Mouse (Mus musculus) thymus, postnatal 10 days (tissue): ENCODE measurements around the gene Pcnx2.

ENCODE experiments used
- DNase-seq, 2 experiments: peaks; one replicate each; pipeline ENCODE4 v3.0.0; 2021; ENCODE audit warnings: low spot score in 2 of 2

Pcnx2 gene

DNA sequence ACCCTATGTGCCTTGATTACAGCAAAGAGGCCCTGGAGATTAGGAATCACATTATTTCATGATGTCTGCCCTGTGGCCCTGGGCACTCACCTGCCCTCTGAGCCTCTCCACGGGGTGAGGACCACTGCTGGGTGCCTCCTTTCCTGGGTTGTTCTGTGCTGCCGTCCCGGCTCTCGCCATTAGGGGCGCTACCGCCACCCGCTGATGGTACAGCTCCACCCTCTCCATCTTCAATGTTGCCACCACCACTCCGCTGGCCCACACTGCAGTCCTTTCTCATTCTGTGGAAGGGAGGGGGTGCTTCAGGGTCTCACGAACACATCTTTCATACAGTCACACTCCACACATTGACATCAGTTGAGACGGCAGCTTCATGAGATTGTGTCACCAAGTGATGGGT, 139.1 kb downstream of the Pcnx2 start:
- DNase-seq: peak; percentile 28 to 62

DNA sequence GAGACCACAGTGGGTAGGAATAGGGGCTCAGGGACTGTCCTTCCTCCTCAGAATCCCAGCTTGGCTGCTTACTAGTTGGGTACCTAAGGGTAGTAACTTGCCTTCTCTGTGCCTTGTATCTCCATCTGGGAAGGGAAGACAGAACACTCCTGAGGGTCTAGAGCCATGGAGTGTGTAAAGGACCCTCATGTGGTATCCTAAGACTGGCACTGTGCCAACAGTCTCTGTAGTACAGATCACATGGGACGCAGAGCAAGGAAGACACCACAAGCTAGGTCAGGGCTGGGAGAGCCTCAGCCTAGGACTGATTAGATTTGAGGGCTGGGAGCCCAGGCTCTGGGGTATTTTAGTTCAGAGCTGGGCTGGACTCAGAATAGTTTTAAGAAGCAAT, 141.0 kb downstream of the Pcnx2 start:
- no peak for DNase-seq

DNA sequence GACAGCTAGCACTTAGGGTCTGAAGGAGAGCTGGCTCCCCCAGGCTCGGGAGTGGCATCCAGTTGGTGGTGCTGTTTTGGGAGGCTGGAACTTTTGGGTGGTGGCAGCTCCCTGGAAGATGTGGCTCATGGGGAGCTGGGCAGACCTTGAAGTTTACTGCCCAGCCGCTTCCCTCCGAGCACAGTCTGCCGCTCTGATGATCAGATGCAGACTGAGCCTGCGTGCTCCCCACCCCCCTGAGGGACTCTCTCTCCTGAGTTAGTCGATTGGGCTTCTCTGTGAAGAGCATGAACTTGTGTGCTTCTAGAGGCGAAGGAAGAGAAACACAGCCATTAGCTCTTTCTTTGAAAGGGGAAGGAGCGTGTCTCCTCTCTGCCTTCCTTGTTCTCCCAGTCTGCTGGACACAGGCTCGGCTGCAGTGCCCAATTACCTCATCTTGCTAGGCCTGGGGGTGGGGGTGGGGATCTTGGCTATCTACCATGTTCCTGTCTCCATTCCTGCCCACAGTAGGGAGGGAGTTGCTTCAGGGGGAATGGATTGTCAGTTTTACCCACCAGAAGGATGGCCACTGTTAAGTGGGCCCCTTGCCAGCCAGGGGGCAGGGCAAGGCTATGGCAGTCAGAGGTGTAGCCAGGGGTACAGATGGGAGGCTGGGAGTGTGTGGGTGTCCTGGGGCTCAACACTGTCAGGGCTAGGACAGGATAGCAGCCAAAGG, 141.6 kb downstream of the Pcnx2 start:
- no peak for DNase-seq

DNA sequence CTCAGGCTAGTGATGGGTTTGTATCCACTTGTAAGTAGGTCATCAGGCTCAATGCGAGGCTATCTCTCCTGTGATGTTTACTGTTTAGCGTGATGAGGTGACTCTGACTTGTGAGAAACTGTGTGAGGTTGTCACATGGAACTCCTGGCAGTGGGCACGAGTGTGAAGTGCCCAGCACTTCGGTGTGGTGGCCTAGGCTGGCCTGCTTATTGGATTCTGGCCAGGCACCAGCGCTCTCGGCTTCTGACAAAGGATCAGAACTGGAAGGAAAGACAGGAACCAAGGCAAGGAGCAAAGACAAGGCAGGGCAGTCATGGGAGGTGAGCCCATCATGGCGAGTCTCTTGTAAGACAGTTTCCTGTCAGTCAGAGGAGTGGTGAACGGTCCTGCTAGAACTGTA, 142.2 kb downstream of the Pcnx2 start:
- DNase-seq: no peak

DNA sequence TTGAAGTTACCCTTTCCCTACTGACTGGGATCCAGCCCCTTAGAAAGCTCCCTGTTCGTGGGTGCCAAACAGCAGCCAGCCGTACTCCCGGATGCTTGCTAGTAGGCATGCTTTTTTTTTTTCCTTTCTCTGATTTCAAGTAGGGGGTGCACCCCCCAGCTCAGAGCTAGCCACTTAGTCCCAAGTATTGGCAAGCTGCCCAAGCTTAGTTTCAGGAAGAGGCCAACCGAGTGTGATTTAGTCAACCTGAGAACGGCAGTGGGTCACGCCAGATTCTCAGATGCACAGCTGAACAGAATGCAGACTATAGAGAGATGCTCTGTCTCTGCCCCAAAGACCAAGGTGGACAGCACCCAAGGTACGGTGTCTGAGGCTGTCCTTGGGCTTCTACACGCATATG, 147.3 kb downstream of the Pcnx2 start:
- DNase-seq: no peak

DNA sequence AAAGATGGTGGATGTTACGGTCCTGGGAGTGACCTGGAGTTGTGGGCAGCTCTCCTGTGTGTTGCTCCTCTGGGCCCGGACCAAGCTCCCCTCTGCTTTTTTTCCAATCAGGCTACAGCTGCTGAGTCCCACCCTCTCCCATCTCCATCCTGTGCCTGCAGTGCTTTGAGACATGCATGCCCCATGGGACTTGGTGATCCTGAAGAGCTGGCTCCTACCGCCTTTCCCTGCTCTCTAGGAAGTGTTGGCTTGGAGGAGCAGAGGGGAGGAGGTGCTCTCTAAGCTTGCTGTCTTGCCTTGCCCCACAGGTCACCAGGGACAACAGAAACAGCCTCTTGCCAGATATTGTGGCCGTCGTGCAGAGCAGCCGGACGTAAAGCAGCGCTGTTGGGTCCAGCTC, 150.7 kb downstream of the Pcnx2 start:
- no peak for DNase-seq

DNA sequence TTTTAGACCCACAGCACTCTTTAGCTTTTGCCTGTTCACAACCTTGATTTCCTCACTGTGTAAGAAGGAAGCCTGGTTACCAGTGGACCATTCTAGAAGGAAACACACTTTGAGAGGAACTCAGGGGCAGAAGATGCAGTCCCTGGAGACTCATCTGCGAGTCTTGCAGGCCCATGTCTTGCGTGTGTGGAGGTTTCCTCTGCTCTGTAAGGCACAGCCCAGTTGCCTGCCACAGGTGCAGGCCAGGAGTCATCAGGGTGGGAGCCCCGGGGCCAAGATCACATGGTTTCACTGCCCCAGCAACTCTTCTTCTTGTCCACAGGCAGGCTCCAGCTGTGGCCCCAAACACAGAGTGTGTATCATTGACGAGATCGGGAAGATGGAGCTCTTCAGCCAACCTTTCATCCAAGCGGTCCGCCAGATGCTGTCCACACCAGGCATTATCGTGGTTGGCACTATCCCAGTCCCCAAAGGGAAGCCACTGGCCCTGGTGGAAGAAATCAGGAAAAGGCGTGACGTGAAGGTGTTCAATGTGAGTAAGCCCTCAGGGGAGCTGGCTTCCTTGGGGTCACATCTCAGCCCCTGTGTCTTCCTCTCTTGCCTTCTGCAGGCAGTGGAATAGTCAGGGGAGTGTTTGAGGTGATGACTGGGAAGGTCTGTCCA, 153.1 kb downstream of the Pcnx2 start:
- no peak for DNase-seq

DNA sequence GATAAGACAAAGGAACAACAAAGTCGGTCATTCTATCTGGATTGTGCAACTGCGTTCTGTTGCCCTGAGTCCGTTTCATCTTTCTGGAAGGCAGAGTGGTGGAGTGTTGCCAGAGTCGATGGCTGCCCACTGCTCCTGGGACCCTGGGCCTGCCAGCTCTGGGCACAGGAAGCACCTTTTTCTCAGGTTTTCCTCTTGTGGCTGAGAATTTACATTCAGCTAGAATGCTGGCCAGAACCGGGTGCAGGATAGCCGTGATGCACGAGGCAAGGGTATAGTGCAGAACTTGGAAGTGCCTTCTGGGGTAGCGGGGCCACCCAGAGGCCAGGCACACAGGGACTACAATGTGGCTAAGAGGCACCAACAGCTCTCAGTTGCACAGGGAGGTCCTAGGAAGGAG, 155.7 kb downstream of the Pcnx2 start:
- DNase-seq: no peak

DNA sequence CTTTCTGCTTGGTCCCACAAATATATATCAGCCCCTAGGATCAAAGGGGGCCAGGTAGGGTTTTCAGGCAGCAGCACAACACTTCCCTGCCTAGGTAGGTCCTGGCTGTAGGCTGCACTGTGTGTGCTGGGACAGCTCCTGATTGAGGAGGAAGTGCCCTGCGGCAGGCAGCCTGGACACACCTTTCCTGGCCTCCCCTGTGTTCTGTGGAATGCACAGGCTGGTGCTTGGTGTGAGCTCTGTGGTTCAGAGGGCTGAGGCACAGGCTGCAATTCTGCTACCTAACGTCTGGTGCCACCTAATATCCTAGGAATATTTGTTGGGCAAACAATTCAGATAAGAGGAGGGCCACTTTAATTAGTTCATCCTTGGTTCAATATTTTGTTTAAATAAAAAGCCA, 156.3 kb downstream of the Pcnx2 start:
- DNase-seq: no peak

DNA sequence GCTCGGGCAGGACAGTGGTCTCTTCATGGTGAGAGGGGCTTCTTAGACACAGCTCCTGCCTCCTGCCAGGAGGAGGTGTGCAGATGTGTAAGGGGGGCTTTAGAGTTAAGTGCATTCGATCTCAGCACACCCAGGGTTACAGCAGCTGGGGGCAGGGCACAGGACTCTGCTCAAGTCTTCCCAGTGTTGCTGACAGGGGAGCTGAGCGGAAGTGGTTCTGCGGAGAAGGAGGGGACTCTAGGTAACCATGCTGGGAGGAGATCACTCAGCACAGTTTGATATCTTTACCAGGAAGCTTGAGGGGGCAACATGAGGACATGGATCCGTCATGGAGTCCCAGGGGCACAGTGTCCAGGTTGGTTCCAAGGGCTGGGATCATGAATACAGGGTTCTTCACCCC, 156.7 kb downstream of the Pcnx2 start:
- peak in 1 of 2 experiments; percentile 26 for DNase-seq

DNA sequence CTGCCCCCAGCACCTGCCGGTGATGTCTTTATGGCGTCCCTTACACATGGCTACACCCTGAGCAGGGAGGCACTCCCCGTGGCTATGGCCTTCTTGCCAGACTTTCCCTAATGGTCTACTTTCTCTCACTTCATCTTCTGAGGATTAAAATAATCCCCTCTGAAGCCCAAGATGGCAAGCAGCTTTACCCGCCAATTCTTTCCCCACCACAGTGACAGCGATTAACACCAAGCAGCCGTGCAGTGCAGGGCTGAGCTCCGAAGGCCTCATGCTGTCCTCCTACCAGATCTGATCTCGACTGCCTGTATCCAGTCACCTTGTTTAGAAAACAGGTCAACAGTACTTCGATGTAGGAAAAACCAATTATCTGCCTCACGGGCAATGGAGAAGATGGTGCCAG, 157.5 kb downstream of the Pcnx2 start:
- DNase-seq: no peak

DNA sequence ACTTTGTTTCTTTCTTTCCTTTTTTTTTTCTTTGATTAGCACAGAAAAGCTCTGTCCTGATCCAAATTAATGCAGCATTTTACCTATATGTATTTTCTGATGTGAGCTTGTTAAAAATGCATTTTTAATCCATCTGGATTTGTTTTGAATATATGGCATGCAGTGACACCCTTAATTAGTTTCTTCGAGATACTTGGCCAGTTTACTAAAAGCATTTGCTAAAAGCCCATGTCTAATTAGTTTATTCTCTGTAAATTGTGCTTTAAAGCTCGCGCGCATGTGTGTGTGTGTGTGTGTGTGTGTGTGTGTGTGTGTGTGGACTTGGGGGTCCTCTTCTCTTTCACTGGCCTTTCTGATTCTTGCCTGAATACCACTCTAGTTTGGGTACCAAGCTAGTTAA, 159.2 kb downstream of the Pcnx2 start:
- no peak for DNase-seq

DNA sequence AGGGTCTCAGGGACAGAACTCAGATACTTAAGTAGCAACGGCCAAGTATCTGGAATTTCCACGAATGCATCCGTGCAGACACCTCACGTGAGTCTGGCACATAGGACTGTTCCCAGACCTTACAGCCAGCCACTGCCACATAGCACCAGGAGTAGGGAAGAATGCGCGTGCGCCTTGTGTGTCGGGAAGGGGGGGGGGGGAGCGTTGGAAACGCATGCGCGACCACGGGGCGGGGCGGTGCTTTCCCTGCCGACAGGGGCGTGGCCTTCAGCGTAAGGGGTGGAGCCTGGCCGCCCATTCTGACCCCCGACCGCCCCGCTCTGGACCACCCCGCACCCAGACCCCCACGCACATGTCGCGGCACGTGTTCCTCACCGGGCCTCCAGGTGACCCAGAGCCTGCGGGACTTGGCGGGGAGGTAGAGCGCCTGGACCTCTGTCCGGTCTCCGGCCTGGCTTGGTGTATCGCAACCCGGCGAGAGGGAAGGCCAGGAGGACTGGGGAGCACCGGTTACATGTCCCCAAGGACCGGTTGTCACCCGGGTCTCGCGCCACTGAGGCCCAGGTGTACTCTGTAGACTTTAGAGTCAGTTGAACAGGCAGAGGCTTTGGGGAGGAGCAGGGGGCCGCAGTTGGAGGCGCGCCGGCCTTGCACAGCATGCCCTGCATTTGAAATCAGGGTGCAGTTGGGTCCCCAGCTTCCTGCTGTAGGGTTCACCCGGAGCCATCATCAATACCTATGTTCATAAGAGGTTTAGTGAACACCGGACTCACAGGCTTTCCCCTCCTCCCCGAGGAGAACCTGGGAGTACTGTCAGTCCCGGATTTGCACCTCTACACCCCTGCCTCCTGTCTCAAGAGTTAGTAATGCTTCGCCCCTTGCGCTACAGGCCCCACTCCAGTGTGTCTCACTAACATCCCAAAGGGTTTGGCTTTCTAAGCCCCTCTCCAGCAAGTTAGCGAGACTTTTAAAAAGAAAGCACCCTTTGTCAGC, 163.9 kb downstream of the Pcnx2 start:
- peak; percentile 73 to 85 for DNase-seq

DNA sequence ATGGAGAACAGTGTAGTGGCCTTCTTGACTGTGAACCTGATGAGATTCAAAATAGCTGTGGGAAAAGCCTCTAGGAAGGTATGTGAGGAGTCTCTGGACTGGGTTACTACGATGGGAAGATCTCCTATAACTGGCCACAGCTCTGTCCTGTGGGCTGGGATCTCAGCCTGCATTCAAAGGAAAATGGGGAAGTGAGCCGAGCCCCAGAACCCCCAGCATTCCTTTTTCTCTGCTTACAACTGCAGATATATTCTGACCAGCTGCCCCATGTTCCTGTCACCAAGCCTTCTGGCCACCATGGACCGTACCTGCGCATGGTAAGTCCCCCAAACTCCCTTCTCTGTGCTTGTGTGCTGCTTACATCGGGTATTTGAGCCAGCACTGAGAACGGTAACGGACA, 168.4 kb downstream of the Pcnx2 start, which contains the start of gene Ntpcr:
Gene Ntpcr, plus strand, starts transcription at position 218 of the 400 bp plus-strand sequence.
- DNase-seq: no peak

DNA sequence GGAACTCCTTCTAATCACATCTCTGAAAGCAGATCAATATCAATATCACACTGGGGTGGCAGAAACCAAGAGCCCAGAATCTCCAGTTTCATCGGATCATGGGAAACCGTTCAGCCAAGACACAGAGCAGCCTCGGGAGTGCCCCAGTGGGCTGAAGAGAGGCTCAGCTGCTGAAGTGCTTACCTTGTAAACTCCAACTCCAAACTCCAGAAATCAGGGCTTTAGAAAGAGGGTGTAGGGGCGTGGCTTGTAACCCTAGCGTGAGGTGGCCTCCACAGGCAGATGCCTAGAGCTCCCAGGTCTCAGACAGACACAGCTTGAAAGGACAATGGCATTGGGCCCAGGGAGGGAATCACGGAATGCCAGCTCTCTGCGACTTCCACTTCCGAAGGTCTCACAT, 170.3 kb downstream of the Pcnx2 start:
- DNase-seq: no peak

DNA sequence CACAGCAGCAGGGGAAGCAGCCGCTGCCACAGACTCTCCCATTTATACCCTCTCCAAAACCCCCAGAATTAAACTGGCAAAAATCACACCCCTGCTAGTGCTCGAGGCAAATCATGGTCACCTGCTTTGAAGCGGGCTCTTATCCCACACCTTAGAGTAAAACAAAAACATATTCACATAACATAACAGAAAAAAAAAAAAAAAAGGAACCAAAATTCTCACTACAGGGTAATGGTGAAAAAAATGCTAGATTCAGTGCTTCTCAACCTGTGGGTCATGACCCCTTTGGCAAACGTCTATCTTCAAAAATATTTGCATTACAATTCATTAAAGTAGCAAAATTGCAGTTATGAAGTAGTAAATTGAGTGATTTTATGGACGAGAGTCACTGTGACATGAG, 171.1 kb downstream of the Pcnx2 start:
- DNase-seq: no peak

DNA sequence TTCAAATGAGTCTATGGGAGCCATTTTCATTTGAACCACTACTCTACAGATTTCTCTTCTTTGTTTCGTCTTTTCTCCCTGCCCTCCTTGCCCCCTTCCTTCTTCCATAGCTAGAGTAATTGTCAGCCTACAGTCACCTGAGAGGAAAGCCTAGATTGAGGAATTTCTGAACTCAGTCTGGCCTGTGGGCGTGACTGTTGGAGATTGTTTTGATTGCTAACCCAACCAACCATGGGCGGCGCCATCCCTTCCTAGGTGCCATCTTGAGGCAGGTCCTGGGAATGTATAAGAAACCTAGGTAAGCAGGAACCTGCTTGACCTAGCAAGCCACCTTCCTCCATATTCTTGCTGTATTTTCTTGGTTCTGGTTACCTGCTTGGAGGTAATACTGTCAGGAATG, 172.0 kb downstream of the Pcnx2 start:
- DNase-seq: no peak

DNA sequence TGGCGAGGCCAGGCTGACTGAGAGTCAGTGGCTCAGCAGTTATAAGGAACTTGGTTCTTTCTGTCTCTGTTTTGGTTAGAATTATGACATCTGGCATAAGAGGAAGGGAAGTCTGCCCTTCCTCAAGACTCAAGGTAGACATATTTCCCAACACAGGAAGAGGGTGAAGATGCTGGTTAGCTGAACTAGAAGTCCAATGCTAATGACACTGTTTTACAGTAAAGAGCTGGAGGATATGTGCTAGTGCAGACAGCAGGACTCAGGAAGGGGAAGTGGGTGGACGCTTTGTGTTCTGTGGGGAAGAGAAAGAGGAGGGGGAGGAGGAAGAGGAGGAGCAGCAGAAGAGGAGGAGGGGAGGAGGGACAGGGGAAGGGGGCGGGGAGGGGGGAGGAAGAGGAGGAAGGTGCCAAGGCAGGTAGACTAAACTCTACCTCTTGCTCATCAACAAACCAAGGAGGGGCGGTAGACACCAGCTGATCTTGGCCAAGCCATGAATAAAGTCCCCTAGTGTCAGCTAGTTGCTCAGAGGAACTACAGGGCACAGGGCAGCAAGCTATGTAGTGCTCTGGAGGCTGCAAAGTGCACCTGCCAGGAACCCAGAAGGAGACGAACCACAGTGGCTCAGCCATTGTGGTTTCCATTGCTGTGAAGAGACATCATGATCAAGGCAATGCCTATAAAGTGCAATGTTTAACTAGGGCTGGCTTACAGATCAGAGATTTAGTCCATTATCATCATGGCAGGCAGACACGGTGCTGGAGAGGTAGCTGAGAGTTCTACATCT, 172.9 kb downstream of the Pcnx2 start:
- DNase-seq: peak; percentile 22 to 34

DNA sequence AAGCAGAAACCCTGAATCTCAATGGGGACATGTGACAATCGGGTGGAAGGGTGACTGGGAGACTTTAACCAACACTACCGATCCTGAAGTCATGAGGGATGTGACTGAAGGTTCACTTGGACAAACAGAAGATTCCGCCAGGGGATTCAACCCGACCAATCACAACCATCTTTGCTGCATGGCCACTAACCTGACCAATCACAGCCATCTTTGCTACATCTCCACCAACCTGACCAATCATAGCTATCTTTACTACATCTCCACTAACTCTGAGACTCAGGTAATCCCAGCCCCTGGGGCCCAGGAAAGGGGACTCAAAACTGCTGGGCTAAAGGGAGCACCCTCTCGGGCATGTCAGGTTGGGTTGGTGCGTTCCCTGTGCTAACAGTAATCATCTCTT, 174.7 kb downstream of the Pcnx2 start:
- DNase-seq: no peak

DNA sequence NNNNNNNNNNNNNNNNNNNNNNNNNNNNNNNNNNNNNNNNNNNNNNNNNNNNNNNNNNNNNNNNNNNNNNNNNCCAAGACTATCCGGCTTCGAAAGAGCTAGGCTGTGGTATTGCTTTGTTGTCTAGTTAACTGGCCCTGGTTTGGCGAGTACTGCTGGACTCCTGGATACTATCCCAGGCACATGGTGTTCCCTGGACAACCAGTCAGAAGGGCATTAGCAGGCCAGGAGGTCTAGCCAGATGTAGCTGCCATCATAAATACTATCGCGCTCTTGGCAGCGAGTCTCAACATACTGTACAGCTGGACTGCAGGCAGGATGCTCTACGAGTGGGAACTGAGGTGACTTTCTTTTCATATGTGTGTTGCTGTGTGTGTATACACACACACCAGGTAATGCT, 175.4 kb downstream of the Pcnx2 start:
- no peak for DNase-seq

DNA sequence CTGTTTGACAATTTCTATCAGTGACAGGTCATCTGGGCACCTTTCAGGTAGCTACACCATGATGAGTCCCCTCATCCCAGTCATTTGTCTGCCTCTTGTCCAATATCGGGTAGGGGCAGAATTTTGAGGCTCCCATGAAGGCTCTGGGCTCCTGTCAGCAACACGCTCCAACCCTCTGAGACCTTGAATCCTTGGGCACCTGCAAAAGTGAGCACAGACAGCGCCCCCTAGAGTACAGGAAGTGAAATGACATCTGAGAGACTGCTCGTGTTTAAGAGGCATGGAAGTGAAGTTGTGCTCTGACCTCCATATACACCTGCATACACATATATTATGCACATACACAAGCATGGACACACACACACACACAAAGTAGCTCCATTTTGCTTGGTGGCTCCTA, 179.2 kb downstream of the Pcnx2 start:
- no peak for DNase-seq

DNA sequence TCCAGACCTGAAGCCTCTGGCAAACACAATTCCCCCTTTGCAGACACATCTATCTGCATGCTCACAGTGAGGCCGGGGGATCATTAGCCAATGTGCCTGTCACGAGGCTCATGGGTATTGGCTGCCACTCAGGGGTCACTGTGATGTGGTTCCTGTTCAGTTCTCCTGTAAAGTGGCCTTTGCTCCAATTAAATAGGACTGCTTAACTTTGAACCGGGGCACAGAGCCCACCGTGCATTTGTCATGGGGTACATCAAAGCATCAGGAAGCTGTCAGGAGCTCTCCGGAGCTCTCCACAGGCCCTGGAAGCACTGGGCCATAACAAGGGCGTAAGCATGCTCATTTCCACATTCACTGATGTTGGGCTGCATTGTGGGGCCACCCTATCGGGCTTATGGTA, 181.5 kb downstream of the Pcnx2 start:
- no peak for DNase-seq
